Mouse (Mus musculus): ENCODE measurements at regions not wholly inside any gene's neighbourhood (a gene's known extent, or its start where the extent isn't known, plus 50 kb on each side); places are given as distances from the start of the nearest gene placed in this dataset.

- H3K4me3 ChIP-seq (ENCODE audit: insufficient read depth in 1 of 2, low read depth in 1 of 2, low read length in 2 of 2, poor library complexity in 1 of 2, severe bottlenecking in 1 of 2), result no peak overlapping the region
- H3K27ac ChIP-seq (ENCODE audit: insufficient read depth, low read depth, low read length, poor library complexity, severe bottlenecking), result no peak overlapping the region
- H3K9ac ChIP-seq (ENCODE audit: insufficient read depth, low read depth, low read length, poor library complexity, severe bottlenecking), result no peak overlapping the region
- no peaks in the 10 kb centered on the region for H3K36me3 ChIP-seq (ENCODE audit: control insufficient read depth, insufficient read depth, low read length, poor library complexity, severe bottlenecking)
- H3K9me3 ChIP-seq (ENCODE audit: control insufficient read depth, insufficient read depth, low read depth, low read length), result no peaks in the 10 kb centered on the region
- no peak for DNase-seq (ENCODE audit: low read depth, low spot score)
- in situ Hi-C loops (cut with MboI; ENCODE audit: low sequenced_read_pairs in 2 of 2, unreplicated experiment in 2 of 2), result no loop called here
- no peaks in the 10 kb centered on the region for H3K4me1 ChIP-seq (ENCODE audit: control insufficient read depth in 2 of 2, insufficient read depth in 2 of 2, low read length in 2 of 2, poor library complexity in 1 of 2)
- TF ChIP-seq HCFC1 (IDR thresholded peaks at IDR 0.05; ENCODE audit: borderline replicate concordance, insufficient read depth, low read length), result no peak
- TF ChIP-seq ZC3H11A (IDR thresholded peaks at IDR 0.05; ENCODE audit: borderline replicate concordance, low read depth, low read length), result no peak
- TF ChIP-seq MAFK (IDR thresholded peaks at IDR 0.05; ENCODE audit: insufficient read depth, low read depth, low read length), result no peak
- TF ChIP-seq ZNF384 (IDR thresholded peaks at IDR 0.05; ENCODE audit: low read depth, low read length), result no peak
- TF ChIP-seq CHD2 (IDR thresholded peaks at IDR 0.05; ENCODE audit: low read depth, low read length), result no peak
Observed at GRCm38 (mm10) chr1:24832246-24832645, 153.8 kb downstream of the Lmbrd1 start.

- Histone ChIP-seq H3K4me3 (ENCODE audit: insufficient read depth in 1 of 2, low read depth in 1 of 2, low read length in 2 of 2, poor library complexity in 1 of 2, severe bottlenecking in 1 of 2) (no peak overlapping the region), H3K36me3 (ENCODE audit: control insufficient read depth, insufficient read depth, low read length, poor library complexity, severe bottlenecking) (no peaks in the 10 kb centered on the region), H3K9ac (ENCODE audit: insufficient read depth, low read depth, low read length, poor library complexity, severe bottlenecking) (no peak overlapping the region), H3K4me1 (ENCODE audit: control insufficient read depth in 2 of 2, insufficient read depth in 2 of 2, low read length in 2 of 2, poor library complexity in 1 of 2) (no peaks in the 10 kb centered on the region), H3K27ac (ENCODE audit: insufficient read depth, low read depth, low read length, poor library complexity, severe bottlenecking) (no peak overlapping the region), H3K9me3 (ENCODE audit: control insufficient read depth, insufficient read depth, low read depth, low read length) (no peaks in the 10 kb centered on the region)
- in situ Hi-C loops (cut with MboI; ENCODE audit: low sequenced_read_pairs in 2 of 2, unreplicated experiment in 2 of 2), result no loop called here
- DNase-seq (ENCODE audit: low read depth, low spot score), result no peak
- no peak for TF ChIP-seq ZNF384 (IDR thresholded peaks at IDR 0.05; ENCODE audit: low read depth, low read length)
- TF ChIP-seq ZC3H11A (IDR thresholded peaks at IDR 0.05; ENCODE audit: borderline replicate concordance, low read depth, low read length), result no peak
- no peak for TF ChIP-seq MAFK (IDR thresholded peaks at IDR 0.05; ENCODE audit: insufficient read depth, low read depth, low read length)
Observed at GRCm38 (mm10) chr1:24866877-24867276, 188.4 kb downstream of the Lmbrd1 start.

- no peak for DNase-seq (ENCODE audit: low read depth, low spot score)
- Histone ChIP-seq H3K4me1 (ENCODE audit: control insufficient read depth in 2 of 2, insufficient read depth in 2 of 2, low read length in 2 of 2, poor library complexity in 1 of 2) (no peaks in the 10 kb centered on the region), H3K27ac (ENCODE audit: insufficient read depth, low read depth, low read length, poor library complexity, severe bottlenecking) (no peak overlapping the region), H3K36me3 (ENCODE audit: control insufficient read depth, insufficient read depth, low read length, poor library complexity, severe bottlenecking) (no peaks in the 10 kb centered on the region), H3K9ac (ENCODE audit: insufficient read depth, low read depth, low read length, poor library complexity, severe bottlenecking) (no peak overlapping the region), H3K9me3 (ENCODE audit: control insufficient read depth, insufficient read depth, low read depth, low read length) (no peaks in the 10 kb centered on the region), H3K4me3 (ENCODE audit: insufficient read depth in 1 of 2, low read depth in 1 of 2, low read length in 2 of 2, poor library complexity in 1 of 2, severe bottlenecking in 1 of 2) (no peak overlapping the region)
- TF ChIP-seq ZNF384 (IDR thresholded peaks at IDR 0.05; ENCODE audit: low read depth, low read length) (no peak), MAFK (IDR thresholded peaks at IDR 0.05; ENCODE audit: insufficient read depth, low read depth, low read length) (no peak), ZC3H11A (IDR thresholded peaks at IDR 0.05; ENCODE audit: borderline replicate concordance, low read depth, low read length) (no peak), HCFC1 (IDR thresholded peaks at IDR 0.05; ENCODE audit: borderline replicate concordance, insufficient read depth, low read length) (no peak), CHD2 (IDR thresholded peaks at IDR 0.05; ENCODE audit: low read depth, low read length) (no peak)
- in situ Hi-C loops (cut with MboI; ENCODE audit: low sequenced_read_pairs in 2 of 2, unreplicated experiment in 2 of 2), result no loop called here
Observed at GRCm38 (mm10) chr1:24869772-24870171, 191.3 kb downstream of the Lmbrd1 start.

- Histone ChIP-seq H3K27ac (ENCODE audit: insufficient read depth, low read depth, low read length, poor library complexity, severe bottlenecking) (no peak overlapping the region), H3K4me3 (ENCODE audit: insufficient read depth in 1 of 2, low read depth in 1 of 2, low read length in 2 of 2, poor library complexity in 1 of 2, severe bottlenecking in 1 of 2) (no peak overlapping the region), H3K4me1 (ENCODE audit: control insufficient read depth in 2 of 2, insufficient read depth in 2 of 2, low read length in 2 of 2, poor library complexity in 1 of 2) (no peaks in the 10 kb centered on the region), H3K36me3 (ENCODE audit: control insufficient read depth, insufficient read depth, low read length, poor library complexity, severe bottlenecking) (no peaks in the 10 kb centered on the region), H3K9me3 (ENCODE audit: control insufficient read depth, insufficient read depth, low read depth, low read length) (no peaks in the 10 kb centered on the region), H3K9ac (ENCODE audit: insufficient read depth, low read depth, low read length, poor library complexity, severe bottlenecking) (no peak overlapping the region)
- TF ChIP-seq ZNF384 (IDR thresholded peaks at IDR 0.05; ENCODE audit: low read depth, low read length) (no peak), CHD2 (IDR thresholded peaks at IDR 0.05; ENCODE audit: low read depth, low read length) (no peak), HCFC1 (IDR thresholded peaks at IDR 0.05; ENCODE audit: borderline replicate concordance, insufficient read depth, low read length) (no peak)
- no peak for DNase-seq (ENCODE audit: low read depth, low spot score)
- in situ Hi-C loops (cut with MboI; ENCODE audit: low sequenced_read_pairs in 2 of 2, unreplicated experiment in 2 of 2), result no loop called here
Observed at GRCm38 (mm10) chr1:24870685-24871417, 192.4 kb downstream of the Lmbrd1 start.

- H3K9ac ChIP-seq (ENCODE audit: insufficient read depth, low read depth, low read length, poor library complexity, severe bottlenecking), result no peak overlapping the region
- no peak overlapping the region for H3K27ac ChIP-seq (ENCODE audit: insufficient read depth, low read depth, low read length, poor library complexity, severe bottlenecking)
- no peaks in the 10 kb centered on the region for H3K4me1 ChIP-seq (ENCODE audit: control insufficient read depth in 2 of 2, insufficient read depth in 2 of 2, low read length in 2 of 2, poor library complexity in 1 of 2)
- in situ Hi-C loops (cut with MboI; ENCODE audit: low sequenced_read_pairs in 2 of 2, unreplicated experiment in 2 of 2), result no loop called here
- no peak overlapping the region for H3K4me3 ChIP-seq (ENCODE audit: insufficient read depth in 1 of 2, low read depth in 1 of 2, low read length in 2 of 2, poor library complexity in 1 of 2, severe bottlenecking in 1 of 2)
- no peaks in the 10 kb centered on the region for H3K9me3 ChIP-seq (ENCODE audit: control insufficient read depth, insufficient read depth, low read depth, low read length)
- DNase-seq (ENCODE audit: low read depth, low spot score), result no peak
- H3K36me3 ChIP-seq (ENCODE audit: control insufficient read depth, insufficient read depth, low read length, poor library complexity, severe bottlenecking), result no peaks in the 10 kb centered on the region
- no peak for TF ChIP-seq ZNF384 (IDR thresholded peaks at IDR 0.05; ENCODE audit: low read depth, low read length)
- TF ChIP-seq HCFC1 (IDR thresholded peaks at IDR 0.05; ENCODE audit: borderline replicate concordance, insufficient read depth, low read length), result no peak
- no peak for TF ChIP-seq CHD2 (IDR thresholded peaks at IDR 0.05; ENCODE audit: low read depth, low read length)
- no peak for TF ChIP-seq MAFK (IDR thresholded peaks at IDR 0.05; ENCODE audit: insufficient read depth, low read depth, low read length)
- no peak for TF ChIP-seq ZC3H11A (IDR thresholded peaks at IDR 0.05; ENCODE audit: borderline replicate concordance, low read depth, low read length)
Observed at GRCm38 (mm10) chr1:24877014-24877413, 198.6 kb downstream of the Lmbrd1 start.
